Mouse (Mus musculus) adrenal gland, postnatal 10 days (tissue): ENCODE data around the gene Psmb9. TPM values are rescaled to one million over a fixed set of nuclear protein-coding genes. Genes with fewer than 3 reads are reported as not detected.

Source experiments
- DNase-seq: peaks from one replicate; pipeline ENCODE4 v3.0.0; 2021; ENCODE audit warnings: mixed read lengths
- total RNA-seq, 2 experiments: library from RNA; stranded (reverse); gene quantifications; 2 replicates each; pipeline ENCODE4 v1.2.3; 2021

The Psmb9 gene
- total RNA-seq, 2 experiments from 2014 or later, result 13.5 to 18.2 TPM

DNA sequence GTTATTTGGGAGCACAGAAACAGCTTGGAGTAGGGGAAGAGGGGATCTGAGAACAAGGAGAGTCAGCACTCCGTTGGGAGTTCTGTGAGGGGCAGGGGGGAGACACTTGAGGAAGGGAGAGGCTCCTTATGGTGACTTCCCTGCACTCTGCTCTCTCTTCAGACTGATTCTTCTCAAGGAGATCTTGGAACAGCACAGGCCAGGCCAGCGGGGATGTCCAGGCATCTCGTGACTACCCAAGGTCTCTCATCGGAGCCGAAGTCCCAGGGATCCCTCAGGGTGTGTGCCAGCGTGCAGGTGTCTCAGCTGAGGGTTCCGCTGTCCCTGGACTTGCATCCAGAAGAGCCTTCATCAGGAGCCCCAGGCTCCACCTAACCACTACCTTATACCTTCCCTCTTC is 48.9 kb downstream of the Psmb9 start:
- no peak for DNase-seq

- DNase-seq, result no peak
These were observed 50.0 kb downstream of the Psmb9 start for GRCm38 (mm10) chr17:34137601-34138000.

DNA sequence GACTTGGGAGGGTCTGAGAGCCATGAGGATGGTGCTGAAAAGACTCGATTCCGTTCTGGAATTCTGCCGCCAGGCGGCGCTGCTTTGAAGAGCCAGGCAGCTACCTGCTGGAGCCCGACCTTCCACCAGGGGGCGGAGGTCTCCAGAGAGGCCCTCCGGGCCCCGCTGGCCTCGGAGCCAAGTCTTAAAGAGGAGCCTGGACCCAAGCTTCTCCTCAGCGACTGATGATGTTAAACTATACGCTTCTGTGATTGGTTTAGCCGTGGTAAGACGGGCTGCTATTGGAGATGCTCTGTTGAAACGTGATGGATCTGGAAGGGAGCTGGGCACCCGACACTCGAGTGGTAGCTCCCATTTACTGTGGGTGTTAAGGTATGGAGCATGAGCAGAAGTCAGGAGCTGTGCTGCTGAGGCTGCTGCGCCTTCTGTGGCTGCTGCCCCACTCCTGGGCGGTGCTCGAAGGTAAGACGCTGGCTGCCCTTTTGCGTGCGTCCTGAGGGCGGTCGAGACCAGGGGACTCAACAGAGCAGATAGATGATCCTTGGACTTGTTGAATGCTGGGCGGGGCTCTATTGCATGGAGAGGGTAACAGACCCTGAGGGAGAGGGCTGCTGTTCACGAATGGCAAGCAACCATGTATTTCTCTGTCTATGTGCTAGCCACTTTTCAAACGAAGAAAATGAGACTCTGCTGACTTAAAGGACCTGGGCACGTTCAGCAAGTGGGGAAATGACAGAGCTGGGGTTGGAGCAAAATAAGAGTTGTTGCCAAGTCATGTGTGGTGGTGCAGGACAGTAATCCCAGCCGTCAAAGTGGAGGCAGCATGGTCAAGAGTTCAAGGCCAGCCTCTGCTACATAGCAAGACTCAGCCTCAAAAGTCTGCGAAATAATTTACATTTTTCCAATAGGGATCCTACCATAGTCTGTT is 52.0 kb downstream of the Psmb9 start:
- peak; percentile 100 for DNase-seq

DNA sequence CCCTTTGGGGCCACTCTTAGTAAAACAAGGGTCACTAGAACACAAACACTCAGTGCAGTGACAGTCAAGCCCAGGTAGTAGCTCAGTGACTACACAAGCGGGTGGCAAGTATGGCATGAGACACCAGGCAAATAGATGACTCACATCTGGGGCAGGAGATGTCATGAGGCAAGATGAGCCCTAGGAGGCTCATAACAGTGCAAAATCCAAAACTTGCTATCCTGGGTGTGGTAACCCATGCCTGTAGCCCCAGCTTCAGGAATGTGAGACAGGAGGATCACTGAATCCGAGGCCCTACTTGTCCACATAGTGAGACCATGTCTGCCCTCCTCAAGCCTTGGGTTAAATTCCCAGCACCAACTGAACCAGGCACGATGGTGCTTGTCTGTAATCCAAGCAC is 53.1 kb downstream of the Psmb9 start:
- no peak for DNase-seq

- DNase-seq, result no peak
These were observed 54.3 kb downstream of the Psmb9 start for GRCm38 (mm10) chr17:34133289-34133688.

Other genes starting within 250 kb of the Psmb9 start
- gene Pfdn6, start 247.4 kb downstream of the Psmb9 start, total RNA-seq, result 10 to 100 TPM; 81.2 to 94.9 TPM
- 10 to 100 TPM; 28.4 to 29.7 TPM for gene Wdr46, start 247.1 kb downstream of the Psmb9 start, total RNA-seq
- gene B3galt4, start 236.3 kb downstream of the Psmb9 start, total RNA-seq, result 1 to 10 TPM; 4.8 to 5.8 TPM
- gene Vps52, start 232.0 kb downstream of the Psmb9 start, total RNA-seq, result 10 to 100 TPM; 38.8 to 51.4 TPM
- 100 to 1,000 TPM; 943 to 952 TPM for gene Rps18, start 231.8 kb downstream of the Psmb9 start, total RNA-seq
- gene H2-K1, start 187.4 kb downstream of the Psmb9 start, total RNA-seq, result 100 to 1,000 TPM; 204 to 217 TPM
- 10 to 100 TPM; 29.8 to 36.5 TPM for gene Ring1, start 163.1 kb downstream of the Psmb9 start, total RNA-seq
- gene H2-Ke6, start 159.7 kb downstream of the Psmb9 start, total RNA-seq, result 100 to 1,000 TPM; 184 to 194 TPM
- 100 to 1,000 TPM; 115 to 140 TPM for gene Slc39a7, start 156.1 kb downstream of the Psmb9 start, total RNA-seq
- 10 to 100 TPM; 62.3 to 76.1 TPM for gene Rxrb, start 156.0 kb downstream of the Psmb9 start, total RNA-seq
- 10 to 100 TPM in 1 of 2 experiments, 1 to 10 TPM in 1; 4.2 to 15.0 TPM for gene Col11a2, start 148.3 kb downstream of the Psmb9 start, total RNA-seq
- gene H2-Oa, start 95.4 kb downstream of the Psmb9 start, total RNA-seq, result 1 to 10 TPM; 1.4 to 1.5 TPM
- gene H2-DMa, start 68.2 kb downstream of the Psmb9 start, total RNA-seq, result 10 to 100 TPM in 1 of 2 experiments, 1 to 10 TPM in 1; 8.9 to 15.2 TPM
- 100 to 1,000 TPM; 170 to 181 TPM for gene Brd2, start 65.1 kb downstream of the Psmb9 start, total RNA-seq
- 1 to 10 TPM; 4.5 to 4.8 TPM for gene H2-DMb2, start 44.5 kb downstream of the Psmb9 start, total RNA-seq
- gene H2-DMb1, start 34.7 kb downstream of the Psmb9 start, total RNA-seq, result 1 to 10 TPM; 3.6 to 5.8 TPM
- gene Tap1, start 211 bp downstream of the Psmb9 start, total RNA-seq, result 10 to 100 TPM; 11.9 to 15.5 TPM
- gene Psmb8, start 10.0 kb upstream of the Psmb9 start, total RNA-seq, result 10 to 100 TPM; 22.8 to 29.1 TPM
- gene Tap2, start 15.8 kb upstream of the Psmb9 start, total RNA-seq, result 10 to 100 TPM; 32.8 to 35.0 TPM
- 1 to 10 TPM; 2.7 to 3.5 TPM for gene H2-Ob, start 51.1 kb upstream of the Psmb9 start, total RNA-seq
- gene H2-Ab1, start 69.9 kb upstream of the Psmb9 start, total RNA-seq, result 10 to 100 TPM; 27.9 to 36.1 TPM
- 10 to 100 TPM; 40.5 to 44.8 TPM for gene H2-Aa, start 100.1 kb upstream of the Psmb9 start, total RNA-seq
- gene H2-Eb1, start 118.1 kb upstream of the Psmb9 start, total RNA-seq, result 10 to 100 TPM; 33.3 to 37.7 TPM
- gene H2-Eb2, start 137.9 kb upstream of the Psmb9 start, total RNA-seq, result under 1 TPM; 0.21 to 0.39 TPM
- gene Btnl2, start 167.1 kb upstream of the Psmb9 start, total RNA-seq, result under 1 TPM; 0.48 to 0.66 TPM
- not detected for gene Btnl1, start 189.4 kb upstream of the Psmb9 start, total RNA-seq
- gene BC051142, start 211.1 kb upstream of the Psmb9 start, total RNA-seq, result 1 to 10 TPM; 1.5 to 3.6 TPM